Mouse (Mus musculus) megakaryocyte, embryonic 14.5 days (primary cell): Measurements from ENCODE around the gene 4930452B06Rik.

Experiments
- FLI1 ChIP-seq: IDR thresholded peaks from 2 replicates; pipeline ENCODE4 v1.6.1; 2012; ENCODE audit warnings: low read length, inconsistent platforms, mixed read lengths
- GATA1 ChIP-seq: IDR thresholded peaks from 3 replicates; pipeline ENCODE4 v1.6.1; 2012; ENCODE audit warnings: mixed read lengths, low read length, inconsistent platforms, borderline replicate concordance

DNA sequence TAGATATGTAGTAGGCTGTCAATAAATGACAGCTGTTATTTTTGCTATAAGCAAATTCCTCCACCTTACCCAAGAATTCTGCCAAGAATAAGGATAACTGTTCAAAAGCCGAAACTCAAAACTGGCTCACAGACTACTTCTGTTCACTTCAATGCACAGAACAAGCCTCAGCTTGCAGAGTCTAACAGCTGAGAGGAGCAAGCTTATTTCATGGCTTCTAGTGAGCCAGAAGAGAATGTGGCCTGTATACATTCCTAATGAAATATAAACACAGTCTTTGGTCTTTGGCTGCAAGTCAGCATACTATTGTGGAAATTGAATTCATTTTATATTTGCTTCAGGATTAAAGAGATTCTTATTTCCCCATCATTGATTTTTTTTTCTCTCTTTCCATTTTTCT lies 22.4 kb upstream of the 4930452B06Rik start:
- TF ChIP-seq GATA1 (no peak), FLI1 (no peak)
